Mouse (Mus musculus): Measurements from ENCODE around the gene Klk1b11. TPM values are rescaled to one million over a fixed set of nuclear protein-coding genes. Genes with fewer than 3 reads are reported as not detected.

Gene Klk1b11
- under 1 TPM in 1 of 2 experiments, not detected in 1; 0.66 TPM for total RNA-seq (2023)

DNA sequence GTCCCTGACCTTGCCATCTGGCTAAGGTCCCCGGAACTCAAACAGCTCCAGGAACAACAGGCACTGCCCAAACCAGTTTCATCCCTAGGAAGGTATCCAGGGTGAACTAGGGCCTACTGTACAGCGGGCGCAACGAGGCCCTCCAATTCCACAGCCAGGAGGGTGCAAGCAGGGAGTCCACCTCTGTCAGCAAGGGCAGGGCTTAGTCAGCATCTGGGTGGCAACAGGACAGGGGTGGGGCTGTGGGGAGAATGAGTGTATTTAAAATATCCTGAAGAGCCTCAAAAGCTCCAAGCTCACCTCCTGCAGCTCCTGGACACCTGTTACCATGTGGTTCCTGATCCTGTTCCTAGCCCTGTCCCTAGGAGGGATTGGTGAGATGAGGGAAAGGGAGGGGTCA is at the start of gene Klk1b11:
Klk1b11 (plus strand) TSS at position 301 of the 400 bp plus-strand sequence.

DNA sequence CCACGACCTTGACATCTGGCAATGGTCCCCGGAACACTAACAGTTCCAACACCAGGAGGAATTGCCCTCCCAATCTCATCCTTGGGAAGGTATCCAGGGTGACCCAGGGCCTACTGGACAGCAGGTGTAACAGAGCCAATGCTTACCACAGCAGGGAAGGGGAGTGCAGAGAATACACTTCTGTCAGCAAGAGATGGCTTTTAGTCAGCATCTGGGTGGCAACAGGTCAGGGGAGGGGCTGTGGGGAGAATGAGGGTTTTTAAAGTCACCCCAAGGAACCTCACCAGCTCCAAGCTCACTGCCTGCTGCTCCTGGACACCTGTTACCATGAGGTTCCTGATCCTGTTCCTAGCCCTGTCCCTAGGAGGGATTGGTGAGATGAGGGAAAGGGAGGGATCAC is 45.3 kb upstream of the Klk1b11 start, which contains the start of gene Klk1b8:
Klk1b8 (plus strand) TSS at position 301 of the 400 bp plus-strand sequence.

DNA sequence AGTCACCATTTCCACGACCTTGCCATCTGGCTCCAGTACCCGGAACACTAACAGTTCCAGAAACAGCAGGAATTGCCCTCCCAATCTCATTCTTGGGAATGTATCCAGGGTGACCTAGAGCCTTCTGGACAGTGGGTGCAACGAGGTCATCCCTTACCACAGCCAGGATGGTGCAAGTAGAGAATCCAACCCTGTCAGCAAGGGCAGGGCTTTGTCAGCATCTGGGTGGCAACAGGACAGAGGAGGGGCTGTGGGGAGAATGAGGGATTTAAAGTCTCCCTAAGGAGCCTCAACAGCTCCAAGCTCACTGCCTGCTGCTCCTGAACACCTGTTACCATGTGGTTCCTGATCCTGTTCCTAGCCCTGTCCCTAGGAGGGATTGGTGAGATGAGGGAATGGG is 29.2 kb upstream of the Klk1b11 start, which contains the start of gene Klk1b1:
Klk1b1 (plus strand) TSS at position 301 of the 400 bp plus-strand sequence.

DNA sequence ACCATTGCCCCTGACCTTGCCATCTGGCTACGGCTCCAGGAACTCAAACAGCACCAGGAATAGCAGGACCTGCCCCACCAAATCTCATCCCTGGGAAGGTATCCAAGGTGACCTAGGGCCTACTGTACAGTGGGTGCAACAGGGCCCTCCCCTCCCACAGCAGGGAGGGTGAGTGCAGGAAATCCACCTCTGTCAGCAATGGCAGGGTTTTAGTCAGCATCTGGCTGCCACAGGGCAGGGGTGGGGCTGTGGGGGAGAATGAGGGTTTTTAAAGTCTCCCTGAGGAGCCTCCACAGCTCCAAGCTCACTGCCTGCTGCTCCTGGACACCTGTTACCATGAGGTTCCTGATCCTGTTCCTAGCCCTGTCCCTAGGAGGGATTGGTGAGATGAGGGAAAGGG is 19.9 kb upstream of the Klk1b11 start, which contains the start of gene Klk1b9:
Klk1b9 (plus strand) TSS at position 301 of the 400 bp plus-strand sequence.

DNA sequence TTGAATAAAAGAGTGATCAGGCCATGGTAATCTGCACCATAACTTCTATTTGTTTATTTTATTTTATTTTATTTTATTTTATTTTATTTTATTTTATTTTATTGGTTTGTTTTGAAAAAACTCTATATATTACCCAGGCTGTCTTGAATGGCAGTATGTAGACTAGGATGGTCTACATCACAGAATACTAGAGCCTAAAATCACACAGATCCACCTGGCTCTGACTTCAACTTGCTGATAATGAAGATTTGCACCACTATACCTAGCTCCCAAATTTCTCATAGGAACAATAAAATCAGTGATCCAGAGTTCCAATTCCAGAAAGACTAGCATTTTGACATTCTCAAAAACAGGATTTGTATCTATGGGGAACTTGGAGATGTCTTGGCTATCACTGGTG is 16.2 kb downstream of the Klk1b11 start, which contains the start of gene Klk1b26:
Klk1b26 (plus strand) TSS at position 301 of the 400 bp plus-strand sequence.

Other genes with a start within 250 kb of the Klk1b11 start
- gene Klk12, start 227.0 kb upstream of the Klk1b11 start, total RNA-seq (2023) = not detected
- gene Klk11, start 221.3 kb upstream of the Klk1b11 start, total RNA-seq (2023) = not detected
- gene Klk10, start 214.8 kb upstream of the Klk1b11 start, total RNA-seq (2023) = not detected
- not detected for gene Klk9, start 204.0 kb upstream of the Klk1b11 start, total RNA-seq (2023)
- gene Klk8, start 198.3 kb upstream of the Klk1b11 start, total RNA-seq (2023) = 1 to 10 TPM; 1.6 to 2.8 TPM
- gene Klk7, start 184.6 kb upstream of the Klk1b11 start, total RNA-seq (2023) = not detected
- not detected for gene Klk6, start 171.4 kb upstream of the Klk1b11 start, total RNA-seq (2023)
- not detected for gene Klk5, start 153.9 kb upstream of the Klk1b11 start, total RNA-seq (2023)
- gene Klk4, start 114.7 kb upstream of the Klk1b11 start, total RNA-seq (2023) = not detected
- gene Klk15, start 62.1 kb upstream of the Klk1b11 start, total RNA-seq (2023) = not detected
- not detected for gene Klk1b8, start 45.2 kb upstream of the Klk1b11 start, total RNA-seq (2023)
- gene Klk1b1, start 29.1 kb upstream of the Klk1b11 start, total RNA-seq (2023) = not detected
- gene Klk1b9, start 19.8 kb upstream of the Klk1b11 start, total RNA-seq (2023) = not detected
- gene Klk1b26, start 16.3 kb downstream of the Klk1b11 start, total RNA-seq (2023) = not detected
- gene Klk1b27, start 56.4 kb downstream of the Klk1b11 start, total RNA-seq (2023) = not detected
- gene Klk1b21, start 106.5 kb downstream of the Klk1b11 start, total RNA-seq (2023) = not detected
- not detected for gene Klk1b22, start 116.8 kb downstream of the Klk1b11 start, total RNA-seq (2023)
- gene Klk1b16, start 140.9 kb downstream of the Klk1b11 start, total RNA-seq (2023) = not detected
- not detected for gene Klk1b24, start 192.4 kb downstream of the Klk1b11 start, total RNA-seq (2023)
- not detected for gene Klk1b3, start 202.3 kb downstream of the Klk1b11 start, total RNA-seq (2023)
- not detected for gene Klk1b4, start 211.6 kb downstream of the Klk1b11 start, total RNA-seq (2023)
- gene Klk1b5, start 220.1 kb downstream of the Klk1b11 start, total RNA-seq (2023) = not detected
- gene Klk1, start 229.5 kb downstream of the Klk1b11 start, total RNA-seq (2023) = not detected
- not detected for gene Gm36864, start 240.3 kb downstream of the Klk1b11 start, total RNA-seq (2023)

Measured in neutrophil, adult 83 days (primary cell).